Mouse (Mus musculus): ENCODE results near the gene Dop1a. TPM values are rescaled to one million over a fixed set of nuclear protein-coding genes. Genes with fewer than 3 reads are reported as not detected.

Gene Dop1a
- polyA plus RNA-seq, 1 experiment from 2014 or later = 24.8 TPM

DNA sequence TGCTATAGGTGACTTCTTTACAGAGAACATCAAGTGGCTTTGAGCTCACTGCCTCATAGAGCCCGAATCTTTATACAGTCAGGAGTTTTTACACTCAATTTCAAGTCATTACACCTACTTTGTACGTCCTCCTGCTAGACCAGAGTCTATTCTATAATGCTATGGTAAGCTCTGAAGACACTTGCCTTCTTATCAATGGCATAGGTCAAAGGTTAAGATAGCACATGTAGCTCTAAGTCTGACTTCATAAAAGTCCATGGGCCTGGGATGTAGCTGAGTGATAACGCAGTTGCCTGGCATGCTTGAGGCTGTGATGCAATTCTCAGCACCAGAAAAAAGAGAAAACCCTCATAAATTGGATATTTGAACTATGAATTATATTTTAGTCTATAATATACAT lies 47.4 kb downstream of the Dop1a start:
- Histone ChIP-seq H3K9ac (no peak overlapping the region), H3K9me3 (replicated peaks) (no peaks in the 10 kb centered on the region), H3K36me3 (peaks cover 34% of the 10 kb centered on the region), H3K4me3 (no peak overlapping the region), H3K27me3 (no peaks in the 10 kb centered on the region), H3K27ac (no peak overlapping the region), H3K4me1 (no peaks in the 10 kb centered on the region), H3K4me2 (replicated peaks) (no peak overlapping the region)
- no peak for ATAC-seq (ENCODE audit: low FRiP score)
- WGBS = 87% methylated on average over 3 of the region's 3 CpGs

GRCm38 (mm10) chr9:86514798-86515197 lies 47.8 kb downstream of the Dop1a start:
- H3K4me3 ChIP-seq = no peak overlapping the region
- no peak overlapping the region for H3K27ac ChIP-seq
- H3K36me3 ChIP-seq = peaks cover 34% of the 10 kb centered on the region
- H3K9ac ChIP-seq = no peak overlapping the region
- H3K9me3 ChIP-seq (replicated peaks) = no peaks in the 10 kb centered on the region
- ATAC-seq (ENCODE audit: low FRiP score) = no peak
- no peaks in the 10 kb centered on the region for H3K27me3 ChIP-seq
- no peak overlapping the region for H3K4me2 ChIP-seq (replicated peaks)
- H3K4me1 ChIP-seq = no peaks in the 10 kb centered on the region
- 99% methylated on average over 4 of the region's 4 CpGs for whole genome bisulfite sequencing

DNA sequence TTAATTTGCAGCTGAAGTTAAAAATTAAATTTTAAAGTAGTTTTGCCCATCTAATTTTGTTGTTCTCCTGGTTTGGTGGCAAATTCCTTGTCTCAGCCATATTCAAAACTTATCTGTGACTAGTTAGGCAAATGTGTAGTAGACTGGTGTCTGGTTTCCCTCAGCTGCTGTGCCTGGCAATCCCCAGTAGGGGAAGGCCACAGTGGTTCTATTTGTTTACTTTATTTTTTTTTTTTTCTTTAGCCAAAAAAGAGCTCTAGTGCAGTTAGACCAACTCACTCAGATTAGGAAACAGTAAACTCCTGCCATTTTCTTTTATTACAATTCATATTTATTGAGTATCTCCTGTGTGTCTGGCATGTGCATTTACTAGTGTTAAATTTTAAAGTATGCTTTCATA lies 55.4 kb downstream of the Dop1a start:
- Histone ChIP-seq H3K27ac (no peak overlapping the region), H3K4me2 (replicated peaks) (no peak overlapping the region), H3K9me3 (replicated peaks) (no peaks in the 10 kb centered on the region), H3K4me3 (no peak overlapping the region), H3K27me3 (no peaks in the 10 kb centered on the region), H3K36me3 (peaks cover 39% of the 10 kb centered on the region), H3K4me1 (no peaks in the 10 kb centered on the region), H3K9ac (no peak overlapping the region)
- no peak for ATAC-seq (ENCODE audit: low FRiP score)

- no peak overlapping the region for H3K27ac ChIP-seq
- H3K36me3 ChIP-seq = peaks cover 37% of the 10 kb centered on the region
- no peak for ATAC-seq (ENCODE audit: low FRiP score)
- no peaks in the 10 kb centered on the region for H3K27me3 ChIP-seq
- H3K4me2 ChIP-seq (replicated peaks) = no peak overlapping the region
- 68% methylated on average over 2 of the region's 2 CpGs for WGBS
- no peaks in the 10 kb centered on the region for H3K9me3 ChIP-seq (replicated peaks)
- no peak overlapping the region for H3K9ac ChIP-seq
- H3K4me1 ChIP-seq = no peaks in the 10 kb centered on the region
- H3K4me3 ChIP-seq = no peak overlapping the region
These were observed 58.6 kb downstream of the Dop1a start for GRCm38 (mm10) chr9:86525600-86525999.

DNA sequence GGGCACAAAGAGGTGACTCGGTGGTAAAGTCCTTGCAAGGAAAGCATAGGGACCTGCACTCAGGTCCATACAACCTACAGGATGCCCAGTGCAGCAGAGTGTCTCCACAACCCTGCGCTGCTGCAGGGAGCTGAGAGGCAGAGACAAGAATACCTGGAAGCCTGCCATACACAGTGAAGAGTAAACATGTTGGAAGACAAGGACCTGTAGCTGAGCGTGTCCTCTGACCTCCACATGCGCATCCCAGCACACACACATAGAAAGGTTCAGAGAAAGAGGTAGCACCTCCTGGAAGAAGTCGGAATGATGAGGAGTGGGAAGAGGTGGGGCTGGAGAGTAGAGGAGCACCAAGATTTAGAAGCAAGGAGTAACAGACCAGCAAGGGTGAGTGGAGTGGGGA lies 67.1 kb downstream of the Dop1a start:
- whole genome bisulfite sequencing = 94% methylated on average over 5 of the region's 5 CpGs
- Histone ChIP-seq H3K9me3 (replicated peaks) (no peaks in the 10 kb centered on the region), H3K36me3 (peaks cover 39% of the 10 kb centered on the region), H3K27ac (no peak overlapping the region), H3K4me3 (no peak overlapping the region), H3K4me1 (no peaks in the 10 kb centered on the region), H3K9ac (no peak overlapping the region), H3K27me3 (no peaks in the 10 kb centered on the region), H3K4me2 (replicated peaks) (no peak overlapping the region)
- no peak for ATAC-seq (ENCODE audit: low FRiP score)

- Histone ChIP-seq H3K36me3 (peaks cover 50% of the 10 kb centered on the region), H3K4me1 (no peaks in the 10 kb centered on the region), H3K9me3 (replicated peaks) (no peaks in the 10 kb centered on the region), H3K27ac (no peak overlapping the region), H3K9ac (no peak overlapping the region), H3K27me3 (no peaks in the 10 kb centered on the region), H3K4me3 (no peak overlapping the region), H3K4me2 (replicated peaks) (no peak overlapping the region)
- WGBS = 87% methylated on average over 3 of the region's 3 CpGs
- ATAC-seq (ENCODE audit: low FRiP score) = no peak
These were observed 76.5 kb downstream of the Dop1a start for GRCm38 (mm10) chr9:86543451-86543850.

- ATAC-seq (ENCODE audit: low FRiP score) = no peak
- H3K4me2 ChIP-seq (replicated peaks) = no peak overlapping the region
- H3K9ac ChIP-seq = no peak overlapping the region
- no peaks in the 10 kb centered on the region for H3K27me3 ChIP-seq
- no peaks in the 10 kb centered on the region for H3K4me1 ChIP-seq
- peaks cover 58% of the 10 kb centered on the region for H3K36me3 ChIP-seq
- 86% methylated on average over 1 of the region's 1 CpGs for WGBS
- no peak overlapping the region for H3K27ac ChIP-seq
- H3K4me3 ChIP-seq = no peak overlapping the region
- H3K9me3 ChIP-seq (replicated peaks) = no peaks in the 10 kb centered on the region
These were observed 77.6 kb downstream of the Dop1a start for GRCm38 (mm10) chr9:86544559-86544958.

DNA sequence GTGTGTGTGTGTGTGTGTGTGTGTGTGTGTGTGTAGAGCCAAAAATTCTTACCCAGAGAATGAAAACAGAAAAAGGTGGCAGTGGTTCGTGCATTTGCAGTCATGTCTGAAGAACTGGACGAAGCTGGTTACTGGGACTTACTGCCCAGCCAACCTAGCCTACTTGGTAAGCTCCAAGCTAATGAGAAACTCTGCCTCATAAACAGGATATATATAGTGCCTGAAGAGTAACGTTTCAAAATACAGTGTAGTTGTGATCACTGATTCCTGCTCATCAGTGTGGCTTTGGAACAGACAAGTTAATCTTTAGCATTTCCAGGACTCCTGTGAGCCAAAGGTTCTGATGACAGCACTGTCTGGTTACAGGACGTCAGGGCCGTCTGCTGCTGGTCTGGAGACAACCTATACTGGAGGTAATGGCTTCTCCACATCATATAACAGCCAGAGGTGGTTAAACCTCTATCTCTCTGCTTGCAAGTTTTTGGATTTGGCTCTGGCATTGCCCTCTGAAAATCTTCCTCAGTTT lies 82.7 kb downstream of the Dop1a start:
- Histone ChIP-seq H3K4me3 (no peak overlapping the region), H3K27ac (no peak overlapping the region), H3K27me3 (no peaks in the 10 kb centered on the region), H3K4me2 (replicated peaks) (no peak overlapping the region), H3K9me3 (replicated peaks) (no peaks in the 10 kb centered on the region), H3K9ac (no peak overlapping the region), H3K4me1 (no peaks in the 10 kb centered on the region), H3K36me3 (peaks cover 62% of the 10 kb centered on the region)
- ATAC-seq (ENCODE audit: low FRiP score) = no peak
- WGBS = 90% methylated on average over 5 of the region's 5 CpGs

DNA sequence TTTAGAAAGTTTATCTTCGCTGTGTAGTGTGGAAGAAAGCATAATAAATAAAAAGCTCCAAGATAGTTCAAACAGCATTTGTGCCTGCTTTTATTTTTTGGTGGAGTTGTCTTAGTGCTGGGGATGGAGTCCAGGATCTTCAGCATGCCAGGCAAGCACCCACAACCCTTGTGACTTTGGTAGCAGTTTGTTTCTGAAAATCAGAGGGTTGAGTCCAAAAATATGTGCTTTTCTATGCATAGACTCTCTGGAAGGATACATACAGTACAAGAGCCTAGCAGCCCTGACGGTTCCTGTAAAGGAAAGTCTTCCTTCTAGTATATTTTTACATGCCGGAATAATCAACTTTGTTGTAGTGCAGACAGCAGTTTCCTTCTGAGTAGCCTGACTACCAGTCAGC lies 83.8 kb downstream of the Dop1a start:
- H3K27me3 ChIP-seq = no peaks in the 10 kb centered on the region
- H3K9ac ChIP-seq = no peak overlapping the region
- H3K4me3 ChIP-seq = no peak overlapping the region
- peaks cover 61% of the 10 kb centered on the region for H3K36me3 ChIP-seq
- H3K4me2 ChIP-seq (replicated peaks) = no peak overlapping the region
- no peak overlapping the region for H3K27ac ChIP-seq
- H3K4me1 ChIP-seq = no peaks in the 10 kb centered on the region
- no peak for ATAC-seq (ENCODE audit: low FRiP score)
- no peaks in the 10 kb centered on the region for H3K9me3 ChIP-seq (replicated peaks)
- 91% methylated on average over 3 of the region's 3 CpGs for WGBS

DNA sequence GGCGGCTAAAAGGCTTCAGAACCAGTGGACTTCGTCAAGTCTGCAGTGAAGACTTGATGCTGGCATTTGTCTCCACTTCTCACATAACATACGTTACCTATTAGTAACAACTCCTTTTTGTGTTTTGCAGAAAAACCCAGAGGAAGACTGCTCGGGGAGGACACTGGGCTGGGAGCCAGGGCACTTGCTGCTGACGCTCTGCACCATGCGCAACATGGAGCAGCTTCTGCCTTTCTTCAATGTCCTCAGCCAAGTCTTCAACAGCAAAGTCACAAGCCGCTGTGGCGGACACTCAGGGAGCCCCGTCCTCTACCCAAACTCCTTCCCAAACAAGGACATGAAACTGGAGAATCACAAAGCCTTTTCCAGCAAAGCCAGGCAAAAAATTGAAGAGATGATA lies 86.9 kb downstream of the Dop1a start:
- Histone ChIP-seq H3K9me3 (replicated peaks) (no peaks in the 10 kb centered on the region), H3K4me2 (replicated peaks) (no peak overlapping the region), H3K27ac (no peak overlapping the region), H3K9ac (no peak overlapping the region), H3K4me1 (no peaks in the 10 kb centered on the region), H3K4me3 (no peak overlapping the region), H3K36me3 (peaks cover 70% of the 10 kb centered on the region), H3K27me3 (no peaks in the 10 kb centered on the region)
- ATAC-seq (ENCODE audit: low FRiP score) = no peak
- 92% methylated on average over 9 of the region's 9 CpGs for WGBS

GRCm38 (mm10) chr9:86554641-86555040 lies 87.7 kb downstream of the Dop1a start:
- peaks cover 69% of the 10 kb centered on the region for H3K36me3 ChIP-seq

GRCm38 (mm10) chr9:86560543-86560942 lies 93.6 kb downstream of the Dop1a start:
- 90% methylated on average over 3 of the region's 3 CpGs for WGBS
- H3K4me3 ChIP-seq = no peak overlapping the region
- H3K4me2 ChIP-seq (replicated peaks) = no peak overlapping the region
- no peaks in the 10 kb centered on the region for H3K27me3 ChIP-seq
- no peak overlapping the region for H3K27ac ChIP-seq
- no peak overlapping the region for H3K9ac ChIP-seq
- no peak for ATAC-seq (ENCODE audit: low FRiP score)
- no peaks in the 10 kb centered on the region for H3K4me1 ChIP-seq
- H3K9me3 ChIP-seq (replicated peaks) = no peaks in the 10 kb centered on the region
- H3K36me3 ChIP-seq = peaks cover 75% of the 10 kb centered on the region

More at GRCm38 (mm10) chr9:86554641-86555040, 87.7 kb downstream of the Dop1a start:
- no peak overlapping the region for H3K4me2 ChIP-seq (replicated peaks)
- no peak for ATAC-seq (ENCODE audit: low FRiP score)
- H3K9me3 ChIP-seq (replicated peaks) = no peaks in the 10 kb centered on the region
- H3K9ac ChIP-seq = no peak overlapping the region
- H3K27me3 ChIP-seq = no peaks in the 10 kb centered on the region
- WGBS = 91% methylated on average over 4 of the region's 4 CpGs
- H3K4me1 ChIP-seq = no peaks in the 10 kb centered on the region
- no peak overlapping the region for H3K4me3 ChIP-seq
- no peak overlapping the region for H3K27ac ChIP-seq

DNA sequence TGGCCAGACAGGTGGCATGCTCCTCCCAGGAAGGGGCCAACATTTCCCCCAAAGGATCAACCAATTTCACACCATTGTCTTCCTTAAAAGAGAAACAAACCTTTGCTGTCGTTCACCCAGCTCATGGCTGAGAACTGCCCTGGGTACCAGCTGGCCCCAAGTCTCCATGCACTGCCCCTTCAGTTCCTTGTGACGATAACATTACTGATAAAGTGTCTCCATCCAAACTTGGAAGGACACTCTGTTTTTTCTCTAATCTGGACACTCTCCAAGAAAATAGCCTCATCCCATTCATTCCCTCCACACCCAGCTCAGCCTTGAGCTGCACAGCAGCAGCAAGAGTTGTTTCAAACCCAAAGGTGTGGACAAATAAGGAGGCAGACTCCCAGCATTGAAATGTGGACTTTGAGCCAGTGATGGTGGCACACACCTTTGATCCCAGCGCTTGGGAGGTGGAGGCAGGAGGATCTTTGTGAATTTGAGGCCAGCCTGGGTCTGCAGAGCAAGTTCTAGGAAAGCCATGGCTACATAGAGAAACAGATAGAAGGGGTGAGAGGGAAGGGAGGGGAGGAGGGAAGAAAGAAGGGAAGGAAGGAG lies 102.5 kb downstream of the Dop1a start:
- WGBS = 83% methylated on average over 3 of the region's 3 CpGs
- no peak overlapping the region for H3K9ac ChIP-seq
- no peak overlapping the region for H3K4me3 ChIP-seq
- ATAC-seq (ENCODE audit: low FRiP score) = no peak
- no peaks in the 10 kb centered on the region for H3K27me3 ChIP-seq
- H3K9me3 ChIP-seq (replicated peaks) = no peaks in the 10 kb centered on the region
- peaks cover 38% of the 10 kb centered on the region for H3K36me3 ChIP-seq
- peaks cover 15% of the 10 kb centered on the region for H3K4me1 ChIP-seq
- no peak overlapping the region for H3K27ac ChIP-seq
- H3K4me2 ChIP-seq (replicated peaks) = no peak overlapping the region

Measured in hindbrain, embryonic 12.5 days (tissue).